ENCODE assay signal across 8 mouse cellular contexts in genomic region chr11:87404876-87405275, GRCm38 (mm10). TPM values are rescaled to one million over a fixed set of nuclear protein-coding genes. Genes with fewer than 3 reads are reported as not detected.
DNase-seq lines count a peak whose midpoint lies in the region; ATAC-seq and TF ChIP-seq lines count a peak whose summit lies in the region.

TSS of gene Rad51c (minus strand) at chr11:87404954.
TSS of gene Tex14 (plus strand) at chr11:87405065.

- no peak for TF ChIP-seq CTCF in thymus, adult 2 months (IDR thresholded peaks at IDR 0.05; ENCODE audit: borderline replicate concordance, control insufficient read depth, extremely low read depth, insufficient read depth, low read length, poor library complexity)

- no peaks in the 10 kb centered on the region for H3K9me3 ChIP-seq in embryonic facial prominence, embryonic 13.5 days
- H3K9me3 ChIP-seq in hindbrain, embryonic 16.5 days (ENCODE audit: control insufficient read depth, low read length): no peaks in the 10 kb centered on the region

- peak; percentile 29; the same call in 1 of the 2 replicates for ATAC-seq in embryonic facial prominence, embryonic 13.5 days (ENCODE audit: insufficient number of reproducible peaks, insufficient read depth, low FRiP score, low TSS enrichment, low read depth)
- ATAC-seq in hindbrain, embryonic 16.5 days: peak; percentile 35; the same call in 1 of the 2 replicates

- H3K4me1 ChIP-seq in embryonic facial prominence, embryonic 13.5 days: 0 out of 2 replicates have a peak, but pooled peaks cover 5% of the 10 kb centered on the region
- peaks cover 3% of the 10 kb centered on the region for H3K4me1 ChIP-seq in hindbrain, embryonic 16.5 days (ENCODE audit: control insufficient read depth, insufficient read depth, low read depth, low read length)
- H3K4me1 ChIP-seq in thymus, adult 2 months (replicated peaks; ENCODE audit: control insufficient read depth, insufficient read depth, low read length): peaks cover 5% of the 10 kb centered on the region

- peak; percentile 3 for DNase-seq in kidney, adult 18-20 months
- no peak for DNase-seq in kidney, adult 9 months
- peak; percentile 59 for DNase-seq in ES-CJ7 (ENCODE audit: low read depth, low spot score)
- peak; percentile 24 for DNase-seq in lung, postnatal 10 days
- peak; percentile 31 for DNase-seq in thymus, adult 2 months
- no peak for DNase-seq in embryo, embryonic 10.5 days (ENCODE audit: low spot score)

- WGBS in embryonic facial prominence, embryonic 13.5 days: 78% methylated on average over 27 of the region's 27 CpGs
- WGBS in hindbrain, embryonic 16.5 days: 73% methylated on average over 27 of the region's 27 CpGs
- WGBS in thymus, adult 2 months: 92% methylated on average over 27 of the region's 27 CpGs

- TF ChIP-seq POLR2A in thymus, adult 2 months (IDR thresholded peaks at IDR 0.05; ENCODE audit: control insufficient read depth, extremely low read depth, insufficient read depth, low read length, poor library complexity): no peak

- H3K27me3 ChIP-seq in embryonic facial prominence, embryonic 13.5 days: no peaks in the 10 kb centered on the region
- H3K27me3 ChIP-seq in hindbrain, embryonic 16.5 days (replicated peaks; ENCODE audit: control insufficient read depth, insufficient read depth, low read length): no peaks in the 10 kb centered on the region
- no peaks in the 10 kb centered on the region for H3K27me3 ChIP-seq in thymus, adult 2 months (ENCODE audit: control insufficient read depth, insufficient read depth, low read length)

- no peaks in the 10 kb centered on the region for H3K36me3 ChIP-seq in embryonic facial prominence, embryonic 13.5 days
- H3K36me3 ChIP-seq in hindbrain, embryonic 16.5 days (ENCODE audit: control insufficient read depth, insufficient read depth, low read length): no peaks in the 10 kb centered on the region
- H3K36me3 ChIP-seq in thymus, adult 2 months (ENCODE audit: control insufficient read depth, insufficient read depth, low read length): no peaks in the 10 kb centered on the region

- H3K4me3 ChIP-seq in embryonic facial prominence, embryonic 13.5 days: peak within 1 kb of the TSS; percentile 63
- H3K4me3 ChIP-seq in hindbrain, embryonic 16.5 days (ENCODE audit: low read length): peak within 1 kb of the TSS; percentile 67
- H3K4me3 ChIP-seq in thymus, adult 2 months (ENCODE audit: control insufficient read depth, insufficient read depth, low read length): peak within 1 kb of the TSS; percentile 54

- peak within 1 kb of the TSS; percentile 82 for H3K9ac ChIP-seq in embryonic facial prominence, embryonic 13.5 days
- peak within 1 kb of the TSS; percentile 80 for H3K9ac ChIP-seq in hindbrain, embryonic 16.5 days (ENCODE audit: low read depth, low read length)

- peak within 1 kb of the TSS; percentile 65 for H3K4me2 ChIP-seq in embryonic facial prominence, embryonic 13.5 days
- peak within 1 kb of the TSS; percentile 60 for H3K4me2 ChIP-seq in hindbrain, embryonic 16.5 days (ENCODE audit: low read length)

- peak within 1 kb of the TSS; percentile 97 for H3K27ac ChIP-seq in embryonic facial prominence, embryonic 13.5 days
- H3K27ac ChIP-seq in hindbrain, embryonic 16.5 days (ENCODE audit: low read depth, low read length): peak within 1 kb of the TSS; percentile 95
- peak within 1 kb of the TSS; percentile 61 for H3K27ac ChIP-seq in thymus, adult 2 months (ENCODE audit: control insufficient read depth, insufficient read depth, low read length)

RNA-seq across cellular contexts. Expression of gene Rad51c, which starts in this region (rescaled TPM):
- 8.2 and 9.3 TPM in 2 replicates for polyA plus RNA-seq in embryonic facial prominence, embryonic 13.5 days (2015; fragmentation: Nextera tagmentation; extraction: Ambion mirVana)
- polyA plus RNA-seq in hindbrain, embryonic 16.5 days (2015; fragmentation: Nextera tagmentation; extraction: Ambion mirVana): 3.8 and 5.1 TPM in 2 replicates
- 2.5 and 3.1 TPM in 2 replicates for polyA plus RNA-seq in thymus, adult 2 months (2012; rRNA removed)

RNA-seq across cellular contexts. Expression of gene Tex14, which starts in this region (rescaled TPM):
- polyA plus RNA-seq in embryonic facial prominence, embryonic 13.5 days (2015; fragmentation: Nextera tagmentation; extraction: Ambion mirVana): 0.04 and 0.26 TPM in 2 replicates
- polyA plus RNA-seq in hindbrain, embryonic 16.5 days (2015; fragmentation: Nextera tagmentation; extraction: Ambion mirVana): 1.7 and 1.9 TPM in 2 replicates
- 0.55 and 0.99 TPM in 2 replicates for polyA plus RNA-seq in thymus, adult 2 months (2012; rRNA removed)

Comparison
In these comparisons a context has a peak if more than half of its experiments do, and no peak if none do; other contexts are left out.
1. DNase-seq: peak in kidney, adult 18-20 months (single experiment), ES-CJ7 (single experiment), lung, postnatal 10 days (single experiment) and thymus, adult 2 months (single experiment); none in kidney, adult 9 months (single experiment) and embryo, embryonic 10.5 days (single experiment).
2. Peak in every context shown above with its lines, with median percentiles within 50 percentile points of each other: H3K27ac ChIP-seq and H3K4me3 ChIP-seq.